Mouse (Mus musculus): Measurements from ENCODE around the gene Alkbh6. TPM values are rescaled to one million over a fixed set of nuclear protein-coding genes. Genes with fewer than 3 reads are reported as not detected.

Gene Alkbh6
- polyA plus RNA-seq, 1 experiment from 2014 or later, result 68.9 TPM

DNA sequence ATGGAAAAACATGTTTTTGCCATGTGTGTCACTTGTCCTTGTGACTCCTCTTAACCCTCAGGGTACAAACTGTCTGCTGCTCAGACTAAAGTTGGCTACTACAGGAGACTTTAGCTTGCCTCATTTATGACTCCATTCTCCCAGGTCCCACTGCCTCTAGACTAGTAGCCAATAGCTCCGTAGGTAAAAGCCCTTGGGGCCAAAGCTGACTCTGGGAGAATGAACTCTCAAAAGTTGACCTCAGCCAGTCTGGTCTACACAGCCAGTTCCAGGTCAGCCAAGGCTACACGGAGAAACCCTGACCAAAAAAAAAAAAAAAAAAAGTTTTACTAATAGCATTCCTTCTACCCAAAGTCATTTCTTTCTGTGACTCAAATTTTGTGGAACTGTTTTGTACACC, 29.6 kb upstream of the Alkbh6 start:
- H3K36me3 ChIP-seq (ENCODE audit: control insufficient read depth, insufficient read depth, low read length), result 0 out of 2 replicates have a peak, but pooled peaks cover 4% of the 10 kb centered on the region
- WGBS, result 59% methylated on average over 2 of the region's 2 CpGs
- ATAC-seq (ENCODE audit: insufficient number of reproducible peaks, insufficient read depth, low FRiP score, low read depth), result no peak
- H3K4me1 ChIP-seq (ENCODE audit: control insufficient read depth in 2 of 2, insufficient read depth in 2 of 2, low read length in 2 of 2), result peaks cover 13 to 22% of the 10 kb centered on the region in 2 experiments
- H3K4me3 ChIP-seq (ENCODE audit: control insufficient read depth in 1 of 2, insufficient read depth in 1 of 2, low read depth in 1 of 2, low read length in 2 of 2), result peak overlapping the region in 1 of 2 experiments; percentile 88; a peak in 2 of 4 replicates
- H3K9ac ChIP-seq (ENCODE audit: low read length), result no peak overlapping the region
- H3K27me3 ChIP-seq (ENCODE audit: control insufficient read depth, insufficient read depth, low read length), result no peaks in the 10 kb centered on the region
- H3K27ac ChIP-seq (replicated peaks in 1 of 2; ENCODE audit: control insufficient read depth in 1 of 2, insufficient read depth in 1 of 2, low read depth in 2 of 2, low read length in 2 of 2), result no peak overlapping the region
- peak overlapping the region; percentile 91 for H3K4me2 ChIP-seq (ENCODE audit: low read length)
- no peaks in the 10 kb centered on the region for H3K9me3 ChIP-seq (ENCODE audit: control insufficient read depth, low read length)

DNA sequence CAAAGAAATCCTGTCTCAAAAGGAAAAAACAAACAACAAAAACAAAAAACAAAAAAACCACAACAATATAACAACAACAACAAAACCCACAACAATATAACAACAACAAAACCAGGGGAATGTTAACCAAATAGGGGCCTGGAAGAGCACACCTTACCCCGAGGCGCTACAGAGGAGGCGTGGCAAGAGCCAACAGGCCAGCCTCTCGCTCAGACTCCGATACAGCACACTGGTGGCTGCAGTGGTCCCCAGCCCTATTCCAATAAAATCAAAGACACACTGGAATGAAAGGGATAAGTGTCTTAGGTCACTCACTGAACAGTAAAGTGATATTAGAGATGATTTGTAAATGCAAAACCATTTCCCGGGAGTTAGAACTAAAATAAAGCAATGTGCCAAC, 29.0 kb upstream of the Alkbh6 start:
- no peak for ATAC-seq (ENCODE audit: insufficient number of reproducible peaks, insufficient read depth, low FRiP score, low read depth)
- H3K9ac ChIP-seq (ENCODE audit: low read length), result peak overlapping the region; percentile 76
- peaks cover 13 to 21% of the 10 kb centered on the region in 2 experiments for H3K4me1 ChIP-seq (ENCODE audit: control insufficient read depth in 2 of 2, insufficient read depth in 2 of 2, low read length in 2 of 2)
- peak overlapping the region; percentile 88 to 94 for H3K4me3 ChIP-seq (ENCODE audit: control insufficient read depth in 1 of 2, insufficient read depth in 1 of 2, low read depth in 1 of 2, low read length in 2 of 2)
- no peaks in the 10 kb centered on the region for H3K9me3 ChIP-seq (ENCODE audit: control insufficient read depth, low read length)
- no peaks in the 10 kb centered on the region for H3K27me3 ChIP-seq (ENCODE audit: control insufficient read depth, insufficient read depth, low read length)
- H3K27ac ChIP-seq (replicated peaks in 1 of 2; ENCODE audit: control insufficient read depth in 1 of 2, insufficient read depth in 1 of 2, low read depth in 2 of 2, low read length in 2 of 2), result peak overlapping the region in 1 of 2 experiments; percentile 99; a peak in 3 of 4 replicates
- H3K36me3 ChIP-seq (ENCODE audit: control insufficient read depth, insufficient read depth, low read length), result 0 out of 2 replicates have a peak, but pooled peaks cover 4% of the 10 kb centered on the region
- 0% methylated on average over 6 of the region's 6 CpGs for WGBS
- H3K4me2 ChIP-seq (ENCODE audit: low read length), result peak overlapping the region; percentile 91

DNA sequence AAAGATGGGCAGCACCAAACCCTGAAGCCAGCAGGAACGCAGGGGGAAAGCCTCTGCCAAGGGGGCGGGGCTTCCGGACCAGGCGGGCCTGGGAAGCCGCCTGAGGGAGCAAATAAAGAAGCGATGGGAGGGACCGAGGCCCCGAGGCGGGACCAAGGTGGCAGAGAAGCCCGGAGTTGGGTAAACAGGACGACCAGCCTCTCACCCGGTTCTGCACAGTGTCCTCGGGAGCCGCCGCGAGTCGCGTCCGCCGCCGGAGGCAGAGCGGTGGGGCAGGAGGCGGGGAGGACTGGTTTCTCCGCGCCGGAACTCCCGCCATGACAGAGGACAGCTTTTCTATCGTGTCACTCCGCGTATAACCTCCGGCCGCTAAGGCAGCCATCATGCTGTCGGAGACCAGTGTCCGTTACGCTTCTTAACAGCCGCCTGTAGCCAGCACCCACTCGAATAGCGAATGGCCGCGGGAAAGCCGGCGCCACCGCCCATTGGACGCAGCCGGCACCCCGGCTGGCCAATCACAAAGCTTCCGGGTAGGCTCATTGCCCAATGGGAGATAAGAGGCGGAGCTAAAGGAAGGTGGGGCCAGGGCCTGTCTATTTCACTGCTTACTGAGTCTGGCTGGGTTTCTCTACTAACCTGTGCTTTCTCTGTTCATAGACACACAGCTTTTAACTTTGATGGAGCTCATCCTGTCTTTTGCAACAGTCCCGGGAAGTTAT, 28.4 kb upstream of the Alkbh6 start, which contains the start of the genes Thap8 and Wdr62:
TSS of gene Thap8 (plus strand) at position 144 of the 719 bp plus-strand sequence.
TSS of gene Wdr62 (minus strand) at position 469 of the 719 bp plus-strand sequence.
- H3K4me2 ChIP-seq (ENCODE audit: low read length), result peak within 1 kb of the TSS; percentile 91
- H3K4me1 ChIP-seq (ENCODE audit: control insufficient read depth in 2 of 2, insufficient read depth in 2 of 2, low read length in 2 of 2), result peaks cover 10 to 17% of the 10 kb centered on the region in 2 experiments
- H3K27me3 ChIP-seq (ENCODE audit: control insufficient read depth, insufficient read depth, low read length), result no peaks in the 10 kb centered on the region
- WGBS, result under 1% methylated on average over 49 of the region's 49 CpGs
- peak within 1 kb of the TSS; percentile 97 to 99 for H3K27ac ChIP-seq (replicated peaks in 1 of 2; ENCODE audit: control insufficient read depth in 1 of 2, insufficient read depth in 1 of 2, low read depth in 2 of 2, low read length in 2 of 2)
- ATAC-seq (ENCODE audit: insufficient number of reproducible peaks, insufficient read depth, low FRiP score, low read depth), result peak; percentile 93
- peak within 1 kb of the TSS; percentile 76 for H3K9ac ChIP-seq (ENCODE audit: low read length)
- 0 out of 2 replicates have a peak, but pooled peaks cover 4% of the 10 kb centered on the region for H3K36me3 ChIP-seq (ENCODE audit: control insufficient read depth, insufficient read depth, low read length)
- no peaks in the 10 kb centered on the region for H3K9me3 ChIP-seq (ENCODE audit: control insufficient read depth, low read length)
- peak within 1 kb of the TSS; percentile 88 to 94 for H3K4me3 ChIP-seq (ENCODE audit: control insufficient read depth in 1 of 2, insufficient read depth in 1 of 2, low read depth in 1 of 2, low read length in 2 of 2)

- peak overlapping the region; percentile 97 to 99 for H3K27ac ChIP-seq (replicated peaks in 1 of 2; ENCODE audit: control insufficient read depth in 1 of 2, insufficient read depth in 1 of 2, low read depth in 2 of 2, low read length in 2 of 2)
- peaks cover 7 to 13% of the 10 kb centered on the region in 2 experiments for H3K4me1 ChIP-seq (ENCODE audit: control insufficient read depth in 2 of 2, insufficient read depth in 2 of 2, low read length in 2 of 2)
- peak overlapping the region; percentile 91 for H3K4me2 ChIP-seq (ENCODE audit: low read length)
- peak overlapping the region; percentile 44 to 88 for H3K4me3 ChIP-seq (ENCODE audit: control insufficient read depth in 1 of 2, insufficient read depth in 1 of 2, low read depth in 1 of 2, low read length in 2 of 2)
- H3K36me3 ChIP-seq (ENCODE audit: control insufficient read depth, insufficient read depth, low read length), result 0 out of 2 replicates have a peak, but pooled peaks cover 4% of the 10 kb centered on the region
- no peaks in the 10 kb centered on the region for H3K9me3 ChIP-seq (ENCODE audit: control insufficient read depth, low read length)
- peak overlapping the region; percentile 76 for H3K9ac ChIP-seq (ENCODE audit: low read length)
- WGBS, result 1% methylated on average over 20 of the region's 20 CpGs
- no peaks in the 10 kb centered on the region for H3K27me3 ChIP-seq (ENCODE audit: control insufficient read depth, insufficient read depth, low read length)
- ATAC-seq (ENCODE audit: insufficient number of reproducible peaks, insufficient read depth, low FRiP score, low read depth), result peak; percentile 88
Measured at GRCm38 (mm10) chr7:30280670-30281138, 27.8 kb upstream of the Alkbh6 start.

GRCm38 (mm10) chr7:30281522-30281921, 27.0 kb upstream of the Alkbh6 start:
- WGBS, result 77% methylated on average over 4 of the region's 4 CpGs
- Histone ChIP-seq H3K4me2 (ENCODE audit: low read length) (peak overlapping the region; percentile 91; the same call in 1 of the 2 replicates), H3K36me3 (ENCODE audit: control insufficient read depth, insufficient read depth, low read length) (0 out of 2 replicates have a peak, but pooled peaks cover 4% of the 10 kb centered on the region), H3K27ac (replicated peaks in 1 of 2; ENCODE audit: control insufficient read depth in 1 of 2, insufficient read depth in 1 of 2, low read depth in 2 of 2, low read length in 2 of 2) (peak overlapping the region; percentile 97 to 99; a peak in 3 of 4 replicates), H3K9ac (ENCODE audit: low read length) (no peak overlapping the region), H3K9me3 (ENCODE audit: control insufficient read depth, low read length) (no peaks in the 10 kb centered on the region), H3K27me3 (ENCODE audit: control insufficient read depth, insufficient read depth, low read length) (no peaks in the 10 kb centered on the region), H3K4me1 (ENCODE audit: control insufficient read depth in 2 of 2, insufficient read depth in 2 of 2, low read length in 2 of 2) (peaks cover 7 to 13% of the 10 kb centered on the region in 2 experiments; a peak in 3 of 4 replicates), H3K4me3 (ENCODE audit: control insufficient read depth in 1 of 2, insufficient read depth in 1 of 2, low read depth in 1 of 2, low read length in 2 of 2) (peak overlapping the region in 1 of 2 experiments; percentile 88; a peak in 1 of 4 replicates)
- no peak for ATAC-seq (ENCODE audit: insufficient number of reproducible peaks, insufficient read depth, low FRiP score, low read depth)

DNA sequence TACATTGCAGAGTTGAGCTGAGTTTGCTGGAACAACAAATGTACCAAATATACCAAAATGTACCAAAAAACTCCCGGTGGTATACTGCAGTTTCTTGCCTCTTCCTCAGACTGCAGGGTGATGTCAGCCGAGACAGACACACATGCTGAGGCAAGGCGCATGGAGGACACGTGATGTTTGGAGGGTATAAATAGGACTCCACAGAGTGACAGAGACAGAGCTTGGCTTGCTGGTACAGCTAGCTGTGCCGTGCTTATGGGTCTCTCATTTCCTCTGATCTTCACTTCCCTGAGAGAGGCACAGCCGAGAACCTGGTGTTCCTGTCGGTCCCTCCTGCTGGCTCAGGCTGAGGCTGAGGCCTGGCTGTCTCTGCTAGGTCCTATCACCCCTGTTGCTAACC, 25.8 kb upstream of the Alkbh6 start:
- H3K4me2 ChIP-seq (ENCODE audit: low read length), result no peak overlapping the region
- no peak overlapping the region for H3K4me3 ChIP-seq (ENCODE audit: control insufficient read depth in 1 of 2, insufficient read depth in 1 of 2, low read depth in 1 of 2, low read length in 2 of 2)
- no peak overlapping the region for H3K27ac ChIP-seq (replicated peaks in 1 of 2; ENCODE audit: control insufficient read depth in 1 of 2, insufficient read depth in 1 of 2, low read depth in 2 of 2, low read length in 2 of 2)
- 49% methylated on average over 7 of the region's 7 CpGs for WGBS
- no peaks in the 10 kb centered on the region for H3K27me3 ChIP-seq (ENCODE audit: control insufficient read depth, insufficient read depth, low read length)
- ATAC-seq (ENCODE audit: insufficient number of reproducible peaks, insufficient read depth, low FRiP score, low read depth), result no peak
- peaks cover 7 to 13% of the 10 kb centered on the region in 2 experiments; a peak in 3 of 4 replicates for H3K4me1 ChIP-seq (ENCODE audit: control insufficient read depth in 2 of 2, insufficient read depth in 2 of 2, low read length in 2 of 2)
- H3K9ac ChIP-seq (ENCODE audit: low read length), result 0 out of 2 replicates have a peak overlapping the region, but pooled peaks have one; percentile 21
- H3K36me3 ChIP-seq (ENCODE audit: control insufficient read depth, insufficient read depth, low read length), result no peaks in the 10 kb centered on the region
- no peaks in the 10 kb centered on the region for H3K9me3 ChIP-seq (ENCODE audit: control insufficient read depth, low read length)

DNA sequence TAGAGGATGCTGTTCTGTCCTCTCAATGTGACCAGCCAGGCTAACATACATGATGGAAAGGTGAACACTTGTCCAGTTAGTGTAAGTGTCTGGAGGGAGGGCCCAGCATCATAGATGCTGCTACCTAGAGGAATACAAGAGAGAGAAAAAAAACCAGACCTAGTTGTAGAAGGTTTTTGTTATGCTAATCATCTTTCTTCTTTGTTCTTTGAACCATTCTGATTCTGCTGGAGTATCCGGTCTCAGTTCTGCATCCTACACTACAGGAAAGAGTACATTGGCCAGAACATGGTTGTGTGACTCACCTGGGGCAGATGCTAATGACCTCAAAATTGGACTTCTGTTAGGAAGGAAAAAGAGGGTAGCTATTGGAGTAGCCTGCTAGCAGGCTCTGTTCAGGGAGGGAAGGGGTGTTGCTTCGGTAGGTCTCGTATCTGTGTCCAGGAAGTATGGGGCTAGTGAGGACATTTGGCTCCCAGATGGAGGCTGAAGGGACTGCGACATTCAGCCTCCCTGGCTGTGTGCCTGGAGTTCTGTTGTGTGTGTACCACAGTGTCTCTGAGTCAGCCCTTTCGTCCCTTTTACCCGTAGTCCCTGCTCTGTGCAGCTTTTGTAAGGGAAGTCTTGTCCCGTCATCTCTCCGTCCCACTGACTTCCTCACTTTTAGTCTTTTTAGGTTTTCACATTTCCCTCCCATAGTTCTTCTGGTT, 21.7 kb upstream of the Alkbh6 start:
- Histone ChIP-seq H3K4me2 (ENCODE audit: low read length) (no peak overlapping the region), H3K27ac (replicated peaks in 1 of 2; ENCODE audit: control insufficient read depth in 1 of 2, insufficient read depth in 1 of 2, low read depth in 2 of 2, low read length in 2 of 2) (0 out of 4 replicates have a peak overlapping the region, but pooled peaks of 1 of the 2 experiments have one; percentile 9), H3K36me3 (ENCODE audit: control insufficient read depth, insufficient read depth, low read length) (no peaks in the 10 kb centered on the region), H3K27me3 (ENCODE audit: control insufficient read depth, insufficient read depth, low read length) (no peaks in the 10 kb centered on the region; the same call in 1 of the 2 replicates), H3K4me1 (ENCODE audit: control insufficient read depth in 2 of 2, insufficient read depth in 2 of 2, low read length in 2 of 2) (peaks cover 6 to 11% of the 10 kb centered on the region in 2 experiments; a peak in 3 of 4 replicates), H3K9me3 (ENCODE audit: control insufficient read depth, low read length) (no peaks in the 10 kb centered on the region), H3K9ac (ENCODE audit: low read length) (no peak overlapping the region; the same call in 1 of the 2 replicates), H3K4me3 (ENCODE audit: control insufficient read depth in 1 of 2, insufficient read depth in 1 of 2, low read depth in 1 of 2, low read length in 2 of 2) (no peak overlapping the region)
- WGBS, result 46% methylated on average over 8 of the region's 8 CpGs
- ATAC-seq (ENCODE audit: insufficient number of reproducible peaks, insufficient read depth, low FRiP score, low read depth), result no peak

Data from heart, embryonic 14.5 days (tissue).